Mouse (Mus musculus) intestine, embryonic 14.5 days (tissue): Measurements from ENCODE around the gene Akap9. TPM values are rescaled to one million over a fixed set of nuclear protein-coding genes. Genes with fewer than 3 reads are reported as not detected.
"Not testable (repeated sequence)": the region's sequence is repeated elsewhere in the genome, so short reads cannot be mapped to it uniquely, and the experiment has no call there.

ENCODE experiments used
- ATAC-seq: fragments of 200-750 bp; cut with Nextera tagmentation; replicated peaks from 2 replicates; pipeline ENCODE4 v1.8.0; 2017; ENCODE audit warnings: low read depth, moderate number of reproducible peaks, moderate TSS enrichment, moderate library complexity; ENCODE audit not compliant: low FRiP score, low TSS enrichment
- DNase-seq: peaks from one replicate; pipeline ENCODE4 v3.0.0-alpha.2; 2018; ENCODE audit warnings: low spot score
- H3K27ac ChIP-seq: fragments of 300-500 bp; sonication (generic); 2 replicates; pipeline ENCODE4 v1.5.1; 2014; ENCODE audit warnings: low read depth, mild to moderate bottlenecking, control low read depth
- H3K27me3 ChIP-seq: fragments of 300-500 bp; sonication (generic); replicated peaks from 2 replicates; pipeline ENCODE4 v1.6.1; 2014; ENCODE audit warnings: low read length, control low read depth; ENCODE audit not compliant: control insufficient read depth, insufficient read depth
- H3K36me3 ChIP-seq: fragments of 300-500 bp; sonication (generic); 2 replicates; pipeline ENCODE4 v1.6.1; 2014; ENCODE audit warnings: low read length, control low read depth; ENCODE audit not compliant: control insufficient read depth, insufficient read depth
- H3K4me1 ChIP-seq: fragments of 300-500 bp; sonication (generic); replicated peaks from 2 replicates; pipeline ENCODE4 v1.6.1; 2014; ENCODE audit warnings: low read length, control low read depth, mixed read lengths; ENCODE audit not compliant: control insufficient read depth, insufficient read depth
- H3K4me2 ChIP-seq: fragments of 300-500 bp; sonication (generic); 2 replicates; pipeline ENCODE4 v1.6.1; 2014; ENCODE audit warnings: low read length
- H3K4me3 ChIP-seq: fragments of 300-500 bp; sonication (generic); 2 replicates; pipeline ENCODE4 v1.5.1; 2014; ENCODE audit warnings: low read depth, low read length, control low read depth, mixed read lengths
- H3K9ac ChIP-seq: fragments of 300-500 bp; sonication (generic); 2 replicates; pipeline ENCODE4 v1.6.1; 2014; ENCODE audit warnings: mild to moderate bottlenecking, low read length
- H3K9me3 ChIP-seq: fragments of 300-500 bp; sonication (generic); 2 replicates; pipeline ENCODE4 v1.6.1; 2016; ENCODE audit warnings: low read length, control low read depth; ENCODE audit not compliant: control insufficient read depth
- WGBS: fragments of 180-500 bp; shearing (Covaris S2); extraction: QIAGEN DNeasy Blood & Tissue Kit; methylation state at CpG from one replicate; pipeline ENCODE4 v1.1.7; 2014; 5-methylcytosine and 5-hydroxymethylcytosine counted together
- polyA plus RNA-seq: library from polyadenylated mRNA; unstranded; fragments of >200 nt; fragmentation: Nextera tagmentation; extraction: Ambion mirVana; gene quantifications from 2 replicates; pipeline ENCODE4 v1.2.1, GENCODE M21; 2014

Akap9 gene
- polyA plus RNA-seq, 1 experiment from 2014 or later = 129 TPM

DNA sequence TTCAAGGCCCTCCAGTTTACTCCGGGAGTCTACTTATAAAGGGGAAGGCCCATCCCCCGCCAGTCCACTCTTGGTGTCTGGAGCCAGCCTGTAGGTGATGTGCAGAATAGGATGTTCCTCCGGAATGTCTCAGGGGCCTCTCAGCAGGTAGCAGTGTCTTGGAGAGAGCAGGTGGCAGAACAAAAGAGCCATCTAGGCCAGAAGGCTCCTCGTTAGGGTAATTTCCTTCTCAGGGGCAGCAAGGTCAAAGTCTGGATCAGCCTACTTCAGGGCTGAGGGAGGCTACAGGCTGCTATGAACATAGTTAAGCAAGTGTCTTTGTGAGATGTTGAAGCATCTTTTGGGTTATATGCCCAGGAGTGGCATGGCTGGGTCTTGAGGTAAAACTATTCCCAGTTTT, 15.3 kb downstream of the Akap9 start:
- WGBS = 70% methylated on average over 4 of the region's 4 CpGs
- H3K36me3 ChIP-seq, DNase-seq, H3K9me3 ChIP-seq, H3K4me2 ChIP-seq, H3K27ac ChIP-seq, ATAC-seq, H3K27me3 ChIP-seq, H3K4me3 ChIP-seq, H3K4me1 ChIP-seq, H3K9ac ChIP-seq: not testable (repeated sequence)

DNA sequence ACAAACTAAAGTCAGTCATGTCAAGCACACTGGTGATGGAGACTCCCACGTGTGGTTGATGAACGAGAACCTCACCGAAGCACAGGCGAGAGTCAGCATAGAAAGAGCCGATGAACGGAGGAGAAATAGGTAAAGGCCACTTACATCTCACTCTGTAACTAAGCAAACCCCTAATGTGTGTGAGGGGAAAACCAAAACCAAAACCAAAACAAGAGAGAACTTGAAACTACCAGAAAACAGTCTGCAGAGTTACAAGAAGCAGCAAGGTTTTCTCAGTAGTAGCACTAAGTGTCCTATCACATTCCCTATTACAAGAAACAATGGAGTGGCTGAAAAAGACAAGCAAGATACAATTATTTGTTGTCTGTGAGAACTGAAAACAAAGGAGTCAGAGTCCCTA, 24.6 kb downstream of the Akap9 start:
- 94% methylated on average over 6 of the region's 6 CpGs for WGBS
- no peak overlapping the region for H3K4me2 ChIP-seq
- H3K36me3 ChIP-seq = peaks cover 78% of the 10 kb centered on the region
- no peaks in the 10 kb centered on the region for H3K9me3 ChIP-seq
- ATAC-seq (no peak), DNase-seq (no peak)
- H3K27me3 ChIP-seq = no peaks in the 10 kb centered on the region
- H3K4me3 ChIP-seq = no peak overlapping the region
- no peak overlapping the region for H3K9ac ChIP-seq
- H3K4me1 ChIP-seq = no peaks in the 10 kb centered on the region
- H3K27ac ChIP-seq = no peak overlapping the region

GRCm38 (mm10) chr5:3954541-3954940, 26.7 kb downstream of the Akap9 start:
- Histone ChIP-seq H3K27ac (no peak overlapping the region), H3K9me3 (no peaks in the 10 kb centered on the region), H3K4me1 (no peaks in the 10 kb centered on the region), H3K9ac (no peak overlapping the region), H3K36me3 (peaks cover 85% of the 10 kb centered on the region), H3K27me3 (no peaks in the 10 kb centered on the region), H3K4me2 (no peak overlapping the region), H3K4me3 (no peak overlapping the region)
- no peak for ATAC-seq
- 89% methylated on average over 1 of the region's 1 CpGs for WGBS
- DNase-seq = no peak

DNA sequence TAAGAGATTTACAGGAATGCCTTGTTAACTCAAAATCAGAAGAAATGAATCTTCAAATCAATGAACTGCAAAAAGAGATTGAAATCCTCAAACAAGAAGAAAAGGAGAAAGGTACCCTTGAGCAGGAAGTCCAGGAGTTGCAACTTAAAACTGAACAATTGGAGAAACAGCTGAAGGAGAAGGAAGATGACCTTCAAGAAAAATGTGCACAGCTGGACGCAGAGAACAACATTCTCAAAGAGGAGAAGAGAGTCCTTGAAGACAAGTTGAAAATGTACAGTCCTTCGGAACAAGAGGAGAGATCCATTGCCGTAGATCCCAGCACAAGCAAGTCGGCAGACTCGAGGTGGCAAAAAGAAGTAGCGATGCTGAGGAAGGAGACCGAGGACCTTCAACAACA, 33.4 kb downstream of the Akap9 start:
- H3K4me2 ChIP-seq = no peak overlapping the region
- no peak overlapping the region for H3K4me3 ChIP-seq
- ATAC-seq (no peak), DNase-seq (no peak)
- H3K36me3 ChIP-seq = peaks cover 57% of the 10 kb centered on the region
- no peak overlapping the region for H3K9ac ChIP-seq
- no peaks in the 10 kb centered on the region for H3K27me3 ChIP-seq
- WGBS = 85% methylated on average over 7 of the region's 7 CpGs
- no peaks in the 10 kb centered on the region for H3K9me3 ChIP-seq
- H3K4me1 ChIP-seq = no peaks in the 10 kb centered on the region
- H3K27ac ChIP-seq = no peak overlapping the region

DNA sequence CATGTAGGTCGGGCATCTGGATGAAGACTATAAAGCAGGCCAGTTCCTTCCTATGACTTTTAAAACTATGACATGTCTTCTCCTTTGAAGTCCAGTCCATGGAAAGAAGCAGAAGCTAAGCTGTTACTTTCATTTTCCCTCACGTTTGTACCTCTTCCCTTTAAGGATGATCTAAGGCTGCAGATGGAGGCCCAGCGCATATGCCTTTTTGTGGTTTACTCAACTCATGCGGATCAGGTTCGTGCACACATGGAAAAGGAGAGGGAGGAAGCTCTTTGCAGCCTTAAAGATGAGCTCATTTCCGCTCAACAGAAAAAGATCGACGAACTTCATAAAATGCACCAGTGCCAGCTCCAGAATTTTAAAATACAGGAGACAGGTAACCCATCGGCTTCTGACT, 40.6 kb downstream of the Akap9 start:
- peaks cover 47% of the 10 kb centered on the region for H3K36me3 ChIP-seq
- no peak overlapping the region for H3K4me2 ChIP-seq
- H3K9ac ChIP-seq = no peak overlapping the region
- H3K4me3 ChIP-seq = no peak overlapping the region
- WGBS = 91% methylated on average over 9 of the region's 9 CpGs
- ATAC-seq (no peak), DNase-seq (no peak)
- H3K4me1 ChIP-seq = no peaks in the 10 kb centered on the region
- H3K27me3 ChIP-seq = no peaks in the 10 kb centered on the region
- no peaks in the 10 kb centered on the region for H3K9me3 ChIP-seq
- H3K27ac ChIP-seq = no peak overlapping the region

- H3K4me3 ChIP-seq = no peak overlapping the region
- no peak overlapping the region for H3K4me2 ChIP-seq
- no peak for ATAC-seq
- WGBS = 92% methylated on average over 6 of the region's 6 CpGs
- no peaks in the 10 kb centered on the region for H3K9me3 ChIP-seq
- H3K9ac ChIP-seq = no peak overlapping the region
- H3K36me3 ChIP-seq = peaks cover 50% of the 10 kb centered on the region
- H3K27me3 ChIP-seq = no peaks in the 10 kb centered on the region
- H3K4me1 ChIP-seq = no peaks in the 10 kb centered on the region
- DNase-seq = no peak
- H3K27ac ChIP-seq = no peak overlapping the region
Measured at GRCm38 (mm10) chr5:3969114-3969513, 41.3 kb downstream of the Akap9 start.

- Histone ChIP-seq H3K4me1 (no peaks in the 10 kb centered on the region), H3K9ac (no peak overlapping the region), H3K27ac (no peak overlapping the region), H3K9me3 (no peaks in the 10 kb centered on the region), H3K4me2 (no peak overlapping the region), H3K36me3 (peaks cover 62% of the 10 kb centered on the region), H3K27me3 (no peaks in the 10 kb centered on the region), H3K4me3 (no peak overlapping the region)
- ATAC-seq (no peak), DNase-seq (no peak)
- WGBS = 80% methylated on average over 2 of the region's 2 CpGs
Measured at GRCm38 (mm10) chr5:3970936-3971335, 43.1 kb downstream of the Akap9 start.

DNA sequence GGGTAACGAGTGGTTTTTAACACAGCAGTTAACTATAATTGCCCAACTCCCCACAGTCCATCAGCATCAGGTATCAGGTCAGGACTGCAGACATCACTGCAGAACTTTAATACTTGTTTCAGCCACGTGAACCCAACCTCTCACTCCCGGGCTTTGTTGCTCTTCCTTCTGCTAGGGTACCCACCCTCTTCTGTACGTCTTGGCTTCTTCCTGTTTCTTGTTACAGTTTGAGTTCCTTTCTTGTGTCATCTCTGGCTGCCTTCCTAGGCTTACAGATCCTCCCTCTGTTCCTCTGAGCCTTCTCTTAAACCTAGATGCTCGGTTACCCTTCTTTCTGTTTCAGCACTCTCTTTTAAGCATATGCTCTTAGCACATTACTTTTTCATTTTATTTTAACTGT, 45.9 kb downstream of the Akap9 start:
- H3K4me1 ChIP-seq = no peaks in the 10 kb centered on the region
- H3K9ac ChIP-seq = no peak overlapping the region
- no peak for ATAC-seq
- no peak overlapping the region for H3K4me2 ChIP-seq
- no peak for DNase-seq
- WGBS = 83% methylated on average over 5 of the region's 5 CpGs
- H3K9me3 ChIP-seq = no peaks in the 10 kb centered on the region
- peaks cover 78% of the 10 kb centered on the region for H3K36me3 ChIP-seq
- no peak overlapping the region for H3K4me3 ChIP-seq
- H3K27ac ChIP-seq = no peak overlapping the region
- H3K27me3 ChIP-seq = no peaks in the 10 kb centered on the region

DNA sequence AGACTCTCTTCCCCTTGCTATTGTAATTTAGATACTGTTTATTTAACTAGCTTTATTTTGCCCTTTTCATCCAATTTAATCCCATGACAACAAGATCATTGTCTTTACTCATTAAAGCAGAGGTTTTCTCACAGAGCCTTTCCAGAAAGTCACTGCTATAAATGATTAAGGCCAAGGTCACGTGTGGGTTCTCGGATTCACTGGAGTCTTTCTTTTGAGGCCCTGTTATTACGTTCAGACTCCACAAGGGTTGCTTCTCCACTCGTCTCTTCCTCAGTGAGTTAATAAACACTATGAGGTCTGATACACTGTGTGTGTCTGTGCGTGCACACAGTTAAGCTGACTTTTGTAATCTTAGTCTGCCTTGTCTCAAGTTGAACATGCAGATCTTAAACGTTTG, 47.0 kb downstream of the Akap9 start:
- WGBS = 79% methylated on average over 6 of the region's 6 CpGs
- Histone ChIP-seq H3K36me3 (peaks cover 75% of the 10 kb centered on the region), H3K9me3 (no peaks in the 10 kb centered on the region)

More for the DNA sequence above, 47.0 kb downstream of the Akap9 start:
- no peak overlapping the region for H3K9ac ChIP-seq
- no peak for ATAC-seq
- no peak overlapping the region for H3K4me2 ChIP-seq
- H3K27me3 ChIP-seq = no peaks in the 10 kb centered on the region
- no peak overlapping the region for H3K4me3 ChIP-seq
- no peaks in the 10 kb centered on the region for H3K4me1 ChIP-seq
- no peak for DNase-seq
- H3K27ac ChIP-seq = no peak overlapping the region
